Mouse (Mus musculus): Measurements from ENCODE around the gene Npff.

Npff gene

GRCm38 (mm10) chr15:102503924-102504782, 20.6 kb downstream of the Npff start:
- DNase-seq: no peak

GRCm38 (mm10) chr15:102503447-102503846, 21.3 kb downstream of the Npff start, which contains the start of gene Gm10337:
Gene Gm10337 (plus strand): TSS chr15:102503722.
- no peak for DNase-seq

- no peak for DNase-seq
Observed at GRCm38 (mm10) chr15:102502254-102502840, 22.4 kb downstream of the Npff start.

- DNase-seq: no peak
Observed at GRCm38 (mm10) chr15:102501084-102501814, 23.5 kb downstream of the Npff start.

GRCm38 (mm10) chr15:102500479-102500878, 24.3 kb downstream of the Npff start:
- no peak for DNase-seq

- DNase-seq: no peak
Observed at GRCm38 (mm10) chr15:102499851-102500250, 24.9 kb downstream of the Npff start.

- DNase-seq: no peak
Observed at GRCm38 (mm10) chr15:102499370-102499769, 25.4 kb downstream of the Npff start.

- DNase-seq: no peak
Observed at GRCm38 (mm10) chr15:102498322-102498721, 26.4 kb downstream of the Npff start.

- no peak for DNase-seq
Observed at GRCm38 (mm10) chr15:102487664-102488063, 37.1 kb downstream of the Npff start.

GRCm38 (mm10) chr15:102485853-102486252, 38.9 kb downstream of the Npff start:
- no peak for DNase-seq

- no peak for DNase-seq
Observed at GRCm38 (mm10) chr15:102483136-102483535, 41.6 kb downstream of the Npff start.

- no peak for DNase-seq
Observed at GRCm38 (mm10) chr15:102474520-102474919, 50.2 kb downstream of the Npff start.

All from kidney, adult 8-10 months (tissue).